Comparison of ENCODE assay signal across 9 mouse cellular contexts in the genomic region with DNA sequence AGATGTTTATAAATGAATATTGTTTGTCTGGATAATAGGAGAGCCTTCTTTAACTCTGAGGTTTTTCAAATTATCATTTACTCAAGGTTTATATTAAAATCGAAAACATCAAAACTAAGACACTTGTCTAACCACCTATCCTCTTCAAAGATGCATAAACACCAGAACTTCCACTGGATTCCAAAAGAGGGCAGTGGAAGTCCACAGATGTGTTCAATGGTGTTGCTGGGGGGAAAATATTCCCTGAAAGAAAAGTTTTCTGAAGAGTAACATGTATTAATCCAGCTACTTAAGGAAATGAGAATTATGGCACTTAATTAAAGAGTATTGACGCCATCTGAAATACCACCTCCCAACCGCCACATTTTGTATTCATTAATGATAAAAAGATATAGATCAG.
DNase-seq lines count a peak whose midpoint lies in the region; ATAC-seq and TF ChIP-seq lines count a peak whose summit lies in the region.
"Had no signal": no experiment of that assay in that cellular context is flagged by ENCODE, and none has a peak within 500 bp of the region (broad histone marks: within the 10 kb centered on the region; RNA-seq: fewer than 3 reads in every experiment).

No protein-coding gene starts in this region.

- ATAC-seq in liver, embryonic 11.5 days (replicated peaks; ENCODE audit: low FRiP score) = 0 out of 2 replicates have a peak, but pooled peaks have one; percentile 47
- ATAC-seq in liver, embryonic 12.5 days = no peak
- ATAC-seq in limb, embryonic 14.5 days (ENCODE audit: low FRiP score, low read depth) = no peak
- no peak for ATAC-seq in midbrain, embryonic 15.5 days (replicated peaks)

- H3K27me3 ChIP-seq in cerebellum, adult 2 months (ENCODE audit: control insufficient read depth, insufficient read depth, low read length) = no peaks in the 10 kb centered on the region
- no peaks in the 10 kb centered on the region for H3K27me3 ChIP-seq in liver, embryonic 11.5 days (replicated peaks; ENCODE audit: control insufficient read depth, insufficient read depth, low read length)
- no peaks in the 10 kb centered on the region for H3K27me3 ChIP-seq in liver, embryonic 12.5 days (replicated peaks)
- no peaks in the 10 kb centered on the region for H3K27me3 ChIP-seq in limb, embryonic 14.5 days (ENCODE audit: control insufficient read depth, insufficient read depth, low read length)
- H3K27me3 ChIP-seq in midbrain, embryonic 15.5 days (replicated peaks) = 0 out of 2 replicates have a peak, but pooled peaks cover 3% of the 10 kb centered on the region

- no peaks in the 10 kb centered on the region for H3K36me3 ChIP-seq in liver, embryonic 11.5 days (ENCODE audit: control insufficient read depth, insufficient read depth, low read length)
- H3K36me3 ChIP-seq in liver, embryonic 12.5 days = no peaks in the 10 kb centered on the region
- H3K36me3 ChIP-seq in limb, embryonic 14.5 days (ENCODE audit: control insufficient read depth, insufficient read depth, low read length) = no peaks in the 10 kb centered on the region
- H3K36me3 ChIP-seq in midbrain, embryonic 15.5 days (replicated peaks) = no peaks in the 10 kb centered on the region

- no peak for TF ChIP-seq CTCF in cerebellum, adult 2 months (IDR thresholded peaks at IDR 0.05; ENCODE audit: borderline replicate concordance, insufficient read depth, low read depth, low read length)
- TF ChIP-seq CTCF in cortical plate, adult 2 months (IDR thresholded peaks at IDR 0.05; ENCODE audit: extremely low read depth, insufficient read depth, low read length) = peak; percentile 54; the same call in 1 of the 2 replicates

- DNase-seq in cerebellum, postnatal 14 days = peak; percentile 49 to 50
- DNase-seq in cerebellum, adult 2 months = no peak
- DNase-seq in liver, embryonic 11.5 days (ENCODE audit: low spot score) = no peak
- peak; percentile 55 for DNase-seq in limb, embryonic 14.5 days (ENCODE audit: low spot score)
- no peak for DNase-seq in urinary bladder, adult 18-20 months (ENCODE audit: low spot score in 2 of 2)

- no peak overlapping the region for H3K9ac ChIP-seq in liver, embryonic 11.5 days (ENCODE audit: low read depth, low read length)
- no peak overlapping the region for H3K9ac ChIP-seq in liver, embryonic 12.5 days
- no peak overlapping the region for H3K9ac ChIP-seq in limb, embryonic 14.5 days (ENCODE audit: low read depth, low read length, severe bottlenecking)
- no peak overlapping the region for H3K9ac ChIP-seq in midbrain, embryonic 15.5 days

- H3K4me1 ChIP-seq in cerebellum, adult 2 months (ENCODE audit: control insufficient read depth, insufficient read depth, low read length) = no peaks in the 10 kb centered on the region
- H3K4me1 ChIP-seq in liver, embryonic 11.5 days (replicated peaks; ENCODE audit: control insufficient read depth, insufficient read depth, low read length) = no peaks in the 10 kb centered on the region
- no peaks in the 10 kb centered on the region for H3K4me1 ChIP-seq in liver, embryonic 12.5 days
- H3K4me1 ChIP-seq in cortical plate, adult 2 months (ENCODE audit: control insufficient read depth, insufficient read depth, low read length) = no peaks in the 10 kb centered on the region
- no peaks in the 10 kb centered on the region for H3K4me1 ChIP-seq in limb, embryonic 14.5 days (ENCODE audit: control insufficient read depth, insufficient read depth, low read length)
- H3K4me1 ChIP-seq in midbrain, embryonic 15.5 days = no peaks in the 10 kb centered on the region

- no peaks in the 10 kb centered on the region for H3K9me3 ChIP-seq in liver, embryonic 11.5 days (ENCODE audit: control insufficient read depth, low read length)
- H3K9me3 ChIP-seq in liver, embryonic 12.5 days (replicated peaks) = no peaks in the 10 kb centered on the region
- no peaks in the 10 kb centered on the region for H3K9me3 ChIP-seq in limb, embryonic 14.5 days (ENCODE audit: control insufficient read depth, low read length)
- no peaks in the 10 kb centered on the region for H3K9me3 ChIP-seq in midbrain, embryonic 15.5 days

- no peak overlapping the region for H3K27ac ChIP-seq in cerebellum, adult 2 months (ENCODE audit: insufficient read depth, low read length)
- no peak overlapping the region for H3K27ac ChIP-seq in liver, embryonic 11.5 days (ENCODE audit: low read depth, low read length)
- no peak overlapping the region for H3K27ac ChIP-seq in liver, embryonic 12.5 days
- H3K27ac ChIP-seq in cortical plate, adult 2 months (ENCODE audit: insufficient read depth, low read length) = no peak overlapping the region
- no peak overlapping the region for H3K27ac ChIP-seq in limb, embryonic 14.5 days (replicated peaks; ENCODE audit: low read depth, low read length)
- no peak overlapping the region for H3K27ac ChIP-seq in midbrain, embryonic 15.5 days
- H3K27ac ChIP-seq: macrophage had no signal

- no peak overlapping the region for H3K4me3 ChIP-seq in cerebellum, adult 2 months (replicated peaks; ENCODE audit: insufficient read depth, low read depth, low read length)
- no peak overlapping the region for H3K4me3 ChIP-seq in liver, embryonic 11.5 days (ENCODE audit: low read depth, low read length)
- H3K4me3 ChIP-seq in liver, embryonic 12.5 days = no peak overlapping the region
- H3K4me3 ChIP-seq in cortical plate, adult 2 months (ENCODE audit: insufficient read depth, low read length) = no peak overlapping the region
- no peak overlapping the region for H3K4me3 ChIP-seq in limb, embryonic 14.5 days (replicated peaks; ENCODE audit: low read length)
- H3K4me3 ChIP-seq in midbrain, embryonic 15.5 days = no peak overlapping the region

- TF ChIP-seq POLR2A in cerebellum, adult 2 months (IDR thresholded peaks at IDR 0.05; ENCODE audit: borderline replicate concordance, insufficient read depth, low read length) = no peak
- no peak for TF ChIP-seq POLR2A in cortical plate, adult 2 months (IDR thresholded peaks at IDR 0.05; ENCODE audit: extremely low read depth, insufficient read depth, low read length)
- no peak for TF ChIP-seq POLR2A in limb, embryonic 14.5 days (IDR thresholded peaks at IDR 0.05; ENCODE audit: borderline replicate concordance, extremely low read depth, insufficient read depth, insufficient read length)

- 45% methylated on average over 3 of the region's 3 CpGs for WGBS in cerebellum, adult 2 months
- 65% methylated on average over 3 of the region's 3 CpGs for WGBS in liver, embryonic 11.5 days
- 53% methylated on average over 3 of the region's 3 CpGs for WGBS in liver, embryonic 12.5 days (ENCODE audit: insufficient replicate concordance)
- 27% methylated on average over 3 of the region's 3 CpGs for whole genome bisulfite sequencing in limb, embryonic 14.5 days
- 43% methylated on average over 3 of the region's 3 CpGs for WGBS in midbrain, embryonic 15.5 days

- no peak overlapping the region for H3K4me2 ChIP-seq in liver, embryonic 11.5 days
- no peak overlapping the region for H3K4me2 ChIP-seq in liver, embryonic 12.5 days
- H3K4me2 ChIP-seq in limb, embryonic 14.5 days (replicated peaks; ENCODE audit: low read depth, low read length, severe bottlenecking) = no peak overlapping the region
- no peak overlapping the region for H3K4me2 ChIP-seq in midbrain, embryonic 15.5 days

Comparison
In these comparisons a context has a peak if more than half of its experiments do, and no peak if none do; other contexts are left out.
1. DNase-seq: peak in cerebellum, postnatal 14 days (2 of 2) and limb, embryonic 14.5 days (single experiment); none in cerebellum, adult 2 months (0 of 2), liver, embryonic 11.5 days (single experiment) and urinary bladder, adult 18-20 months (0 of 2).